Mouse (Mus musculus) duodenum, adult 2 months (tissue): ENCODE measurements around the gene Orc4. TPM values are rescaled to one million over a fixed set of nuclear protein-coding genes. Genes with fewer than 3 reads are reported as not detected.

Experiments
- polyA plus RNA-seq: library from polyadenylated mRNA; depleted of rRNA; stranded (reverse); fragments of >200 nt; gene quantifications from 2 replicates; pipeline ENCODE4 v1.2.3, GENCODE M21; 2012; ENCODE audit warnings: low replicate concordance; rRNA removed

Gene Orc4
- polyA plus RNA-seq, result 0.62 and 1.5 TPM in 2 replicates

DNA sequence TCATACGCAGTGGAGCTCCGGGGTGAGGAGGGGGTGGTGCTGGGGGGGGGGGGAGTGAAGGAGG lies at the start of gene Orc4:
Orc4 (minus strand) TSS at position 26 of the 64 bp plus-strand sequence.

GRCm38 (mm10) chr2:48948841-48949584 lies 1.1 kb downstream of the Orc4 start, which contains the start of gene Mbd5:
TSS of gene Mbd5 (plus strand) at chr2:48949508.

Other genes with a start within 250 kb of the Orc4 start
- gene Acvr2a, start 136.2 kb downstream of the Orc4 start, polyA plus RNA-seq, result 1.6 and 2.7 TPM in 2 replicates
- gene Mbd5, start 769 bp downstream of the Orc4 start, polyA plus RNA-seq, result 1.0 and 3.2 TPM in 2 replicates